Mouse (Mus musculus) adrenal gland, adult 10 weeks (tissue): ENCODE measurements around the gene Tmem121b. TPM values are rescaled to one million over a fixed set of nuclear protein-coding genes. Genes with fewer than 3 reads are reported as not detected.

Source experiments
- polyA plus RNA-seq: library from polyadenylated mRNA; stranded (reverse); fragments of 350-450 nt; fragmentation: Illumina TruSeq; extraction: RNeasy Lipid Tissue Mini Kit (QIAGEN cat#74804); gene quantifications from one replicate; pipeline ENCODE4 v1.2.3, GENCODE M21; 2014; ENCODE audit warnings: low read depth, low replicate concordance

Tmem121b gene
- polyA plus RNA-seq: not detected

DNA sequence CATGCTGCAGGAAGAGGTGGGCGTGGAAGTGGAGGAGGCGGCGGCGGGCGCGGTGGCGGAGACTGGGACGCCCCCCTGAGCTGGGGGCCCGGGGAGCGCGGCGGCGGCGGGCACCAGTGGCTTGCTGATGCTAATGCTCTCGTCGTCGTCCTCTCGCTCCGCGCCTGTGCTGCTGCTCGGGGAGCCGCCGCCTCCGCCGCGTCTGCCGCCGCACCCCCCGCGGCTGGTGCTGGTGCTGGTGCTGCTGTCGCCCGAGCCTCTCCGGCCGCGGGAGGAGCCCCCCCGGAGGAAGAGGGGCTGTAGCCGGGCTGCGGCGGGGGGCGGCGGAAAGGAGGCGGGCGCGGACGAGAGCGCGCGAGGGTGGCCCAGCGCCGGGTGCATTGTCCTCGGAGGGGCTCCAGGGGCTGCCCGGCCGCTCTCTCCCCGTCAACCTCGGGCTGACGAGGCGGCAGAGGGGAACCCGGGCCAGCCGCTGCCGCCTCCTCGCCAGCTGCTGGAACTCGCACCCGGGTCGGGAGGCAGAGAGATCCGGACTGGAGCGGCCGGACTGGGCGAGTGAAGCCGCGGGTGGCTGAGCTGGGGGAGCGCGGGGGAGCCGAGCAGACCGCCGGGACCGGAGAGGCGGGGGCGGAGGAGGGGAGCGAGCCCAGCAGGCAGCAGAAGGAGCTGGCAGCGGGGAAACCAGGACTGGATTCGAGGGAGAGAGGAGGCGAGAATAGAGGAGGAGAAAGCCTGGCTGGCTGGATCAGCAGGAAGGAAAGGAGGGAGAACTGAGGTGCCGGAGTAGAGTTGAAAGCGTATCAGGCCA lies at the start of gene Tmem121b:
Gene Tmem121b, minus strand, starts transcription at position 434 of the 808 bp plus-strand sequence.

DNA sequence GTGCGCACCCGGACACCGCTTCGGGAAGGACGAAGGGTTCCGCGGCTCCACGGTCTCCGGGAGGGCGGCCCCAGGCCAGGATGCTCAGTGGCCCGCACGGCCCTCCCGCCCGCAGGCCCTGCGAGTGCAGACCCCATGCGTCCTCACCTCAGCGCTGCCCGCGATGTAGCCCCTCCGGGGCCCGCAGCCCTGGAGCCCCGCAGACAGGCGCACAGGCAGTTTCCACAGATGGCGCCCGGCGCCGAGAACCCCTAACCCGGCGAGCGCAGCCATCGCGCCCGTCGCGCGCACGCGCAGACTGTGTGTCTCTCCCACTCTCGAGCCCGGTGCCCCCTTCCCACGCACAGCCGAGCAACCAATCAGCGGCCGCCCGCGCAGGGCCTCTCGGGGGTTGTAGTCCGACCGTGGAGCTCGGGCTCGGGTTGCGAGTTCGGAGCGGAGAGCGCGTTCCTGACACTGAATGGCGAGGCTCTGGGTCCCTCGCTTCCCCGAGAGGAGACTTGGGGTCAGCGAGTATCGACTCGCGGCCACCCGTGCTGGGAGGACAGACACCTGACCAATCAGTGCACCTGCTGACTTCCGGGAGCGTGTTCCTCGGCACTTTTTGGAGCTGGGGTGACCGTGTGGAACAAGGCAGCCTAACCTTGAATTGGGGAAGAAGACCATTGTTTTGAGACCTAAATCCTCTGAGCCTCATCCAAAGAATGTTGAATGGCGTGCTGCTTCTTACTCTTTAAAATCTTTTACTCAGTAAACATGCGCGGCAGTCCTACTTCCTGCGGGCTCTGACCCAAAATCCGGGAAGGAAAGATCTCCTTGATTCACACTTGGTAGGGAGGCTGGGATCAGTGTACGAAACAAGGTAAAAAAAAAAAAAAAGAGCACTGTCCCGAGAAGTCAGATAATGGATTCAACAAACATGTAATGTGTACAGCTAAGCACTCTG lies 37.7 kb upstream of the Tmem121b start, which contains the start of gene Hdhd5:
Gene Hdhd5, minus strand, starts transcription at position 300 of the 946 bp plus-strand sequence.

GRCm38 (mm10) chr6:120463086-120463871 lies 30.3 kb downstream of the Tmem121b start, which contains the start of gene Il17ra:
TSS of gene Il17ra (plus strand) at chr6:120463247.

Other genes starting within 250 kb of the Tmem121b start
- not detected for gene D330020A13Rik, start 199.4 kb downstream of the Tmem121b start, polyA plus RNA-seq
- gene B4galnt3, start 199.2 kb downstream of the Tmem121b start, polyA plus RNA-seq: 1.0 TPM
- gene Kdm5a, start 129.7 kb downstream of the Tmem121b start, polyA plus RNA-seq: 76.5 TPM
- gene Ccdc77, start 129.4 kb downstream of the Tmem121b start, polyA plus RNA-seq: 11.1 TPM
- gene Il17ra, start 30.6 kb downstream of the Tmem121b start, polyA plus RNA-seq: 2.3 TPM
- 9.3 TPM for gene Hdhd5, start 37.5 kb upstream of the Tmem121b start, polyA plus RNA-seq
- 3.6 TPM for gene Cecr2, start 172.6 kb upstream of the Tmem121b start, polyA plus RNA-seq